Mouse (Mus musculus) adipocyte (in vitro differentiated cells): ENCODE data around the gene Ass1.
A peak's percentile ranks its signal among the peaks of the same experiment; 100 is the strongest.

Experiments used
- DNase-seq: peaks from one replicate; pipeline ENCODE4 v3.0.0-alpha.2; 2016; ENCODE audit warnings: low spot score

Ass1 gene

DNA sequence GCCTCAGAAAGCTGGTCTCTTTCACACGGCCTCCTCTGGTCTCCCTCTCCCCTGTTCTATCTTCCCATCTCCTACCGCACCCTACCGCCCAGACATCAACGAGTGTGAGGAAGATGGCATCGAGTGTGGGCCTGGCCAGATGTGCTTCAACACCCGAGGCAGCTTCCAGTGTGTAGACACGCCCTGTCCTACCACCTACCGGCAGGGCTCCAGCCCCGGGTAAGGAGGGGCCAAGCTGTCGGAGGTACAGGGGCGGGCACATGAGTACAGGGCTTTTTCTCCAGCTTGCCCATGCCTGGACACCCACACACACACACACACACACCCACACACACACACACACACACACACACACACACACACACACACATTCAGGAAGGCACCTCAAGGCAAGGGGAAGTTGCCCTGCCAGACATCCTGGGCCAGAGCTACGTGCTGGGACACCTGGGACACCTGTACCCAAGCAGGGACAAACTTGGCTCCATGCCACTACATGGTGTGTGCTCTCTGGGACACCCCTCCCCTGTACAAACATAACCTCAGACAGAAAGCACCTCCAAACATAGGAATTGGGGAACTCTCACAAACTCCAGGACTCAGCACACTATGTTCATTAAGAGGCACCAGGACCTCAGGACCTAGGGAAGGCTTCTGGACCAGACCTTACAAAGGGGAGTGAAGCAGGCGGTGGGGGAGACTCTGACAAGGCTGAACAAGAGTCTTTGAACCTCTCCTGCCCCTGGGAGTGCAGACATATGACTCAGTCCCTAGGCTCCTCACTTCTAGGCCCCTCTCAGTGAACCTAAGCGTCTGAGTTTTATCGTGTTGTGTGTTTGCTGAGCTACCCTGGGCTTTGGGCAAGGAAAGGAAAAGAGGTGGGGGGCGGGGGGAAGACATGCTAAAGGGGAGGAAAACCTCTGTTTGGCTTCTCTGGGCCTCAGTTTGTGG is 10.7 kb upstream of the Ass1 start:
- DNase-seq = no peak

DNA sequence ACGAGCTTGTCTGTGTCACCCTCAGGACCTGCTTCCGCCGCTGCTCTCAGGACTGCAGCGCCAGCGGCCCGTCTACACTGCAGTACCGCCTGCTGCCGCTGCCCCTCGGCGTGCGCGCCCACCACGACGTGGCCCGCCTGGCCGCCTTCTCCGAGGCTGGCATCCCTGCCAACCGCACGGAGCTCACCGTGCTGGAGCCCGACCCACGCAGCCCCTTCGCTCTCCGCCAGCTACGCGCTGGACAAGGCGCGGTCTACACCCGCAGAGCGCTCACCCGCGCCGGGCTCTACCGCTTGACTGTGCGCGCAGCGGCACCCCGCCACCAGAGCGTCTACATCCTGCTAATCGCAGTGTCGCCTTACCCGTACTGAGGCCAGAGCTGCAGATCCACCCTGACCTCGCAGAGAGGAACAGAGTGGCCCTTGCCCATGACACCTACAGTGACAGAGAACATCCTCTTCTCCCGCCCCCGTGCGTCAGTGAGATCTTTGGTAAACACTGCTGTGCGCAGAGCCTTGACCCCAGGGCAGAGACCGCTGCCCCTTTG is 9.9 kb upstream of the Ass1 start:
- no peak for DNase-seq

DNA sequence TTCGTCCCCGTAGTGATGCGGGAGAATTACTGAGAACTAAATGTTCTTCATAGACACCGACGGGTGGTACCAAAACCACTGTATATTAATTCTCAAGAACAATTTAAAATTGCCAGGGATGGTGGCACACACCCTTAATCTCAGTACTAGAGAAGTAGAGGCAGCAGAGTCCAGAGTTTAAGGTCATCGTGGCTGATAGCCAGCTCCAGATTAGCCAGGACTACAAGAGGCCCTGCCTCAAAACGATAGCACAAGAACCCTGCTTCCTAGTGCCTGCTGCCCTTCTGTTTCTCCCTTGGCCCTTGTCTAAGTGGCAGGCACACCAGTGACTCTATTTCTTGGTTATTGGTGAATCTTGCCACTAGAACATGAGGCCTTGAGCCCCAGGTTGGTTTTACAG is 9.1 kb upstream of the Ass1 start:
- DNase-seq = no peak

GRCm38 (mm10) chr2:31462051-31462450 is 8.0 kb upstream of the Ass1 start:
- no peak for DNase-seq

DNA sequence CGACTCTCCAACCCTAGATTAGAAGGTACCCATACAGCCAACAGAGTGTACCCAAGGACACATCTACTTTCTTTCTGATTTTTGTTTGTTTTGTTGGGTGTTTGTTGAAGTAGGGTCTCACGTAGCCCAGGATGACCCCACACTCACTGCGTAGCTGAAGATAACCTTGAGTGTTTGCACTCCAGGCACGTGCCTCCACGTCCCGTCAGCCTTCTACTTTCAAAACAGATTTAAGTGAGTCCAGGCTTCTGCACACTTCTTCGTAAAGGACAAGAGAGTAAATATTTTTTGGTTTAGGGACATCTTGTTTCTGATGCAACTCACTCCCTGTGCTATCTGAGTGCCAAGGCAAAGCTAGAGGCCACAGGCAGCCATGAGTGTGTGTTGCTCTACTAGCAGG is 6.8 kb upstream of the Ass1 start:
- no peak for DNase-seq

GRCm38 (mm10) chr2:31463696-31464528 is 6.1 kb upstream of the Ass1 start:
- DNase-seq = no peak

DNA sequence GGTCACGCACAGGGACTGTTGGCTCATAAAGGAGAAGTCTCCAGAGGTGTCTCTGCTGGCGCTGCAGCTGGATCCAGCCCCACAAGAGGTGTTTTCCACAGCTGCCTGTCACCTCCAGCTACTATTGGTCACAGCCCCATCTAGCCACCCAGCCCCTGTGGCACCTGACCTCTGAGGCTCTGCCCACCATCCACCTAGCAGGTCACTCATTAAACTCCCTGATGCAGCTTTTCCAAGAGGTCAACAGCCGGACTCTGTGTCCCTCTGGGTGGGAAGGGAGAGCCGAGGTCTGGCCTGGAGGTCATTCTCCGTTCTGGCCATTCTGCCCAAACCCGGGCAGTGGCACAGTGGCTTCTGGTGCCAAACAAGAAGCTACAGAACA is 5.5 kb upstream of the Ass1 start:
- no peak for DNase-seq

- DNase-seq = no peak
These were observed 2.5 kb upstream of the Ass1 start for GRCm38 (mm10) chr2:31467457-31467856.

DNA sequence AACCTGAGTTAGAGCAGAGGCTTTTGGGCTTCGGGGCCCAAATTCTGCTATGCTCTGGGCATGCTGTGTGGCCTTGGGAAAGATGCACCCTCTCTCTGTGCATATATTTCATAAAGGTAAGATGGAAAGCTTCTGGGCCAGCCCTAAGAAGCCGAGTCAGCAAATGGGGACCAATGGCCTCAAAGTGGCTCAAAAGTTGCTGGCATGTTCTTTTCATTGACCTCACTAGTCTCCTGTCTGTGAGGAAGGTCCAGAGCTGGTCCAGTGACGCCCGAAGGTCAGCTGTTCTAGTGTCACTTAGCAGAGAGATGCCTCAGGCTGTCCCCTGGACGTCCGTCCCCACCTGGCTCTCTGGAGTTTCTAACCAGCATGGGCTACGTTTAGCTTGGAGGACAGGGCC is 1.1 kb upstream of the Ass1 start:
- DNase-seq = no peak

GRCm38 (mm10) chr2:31469480-31469879 is 527 bp upstream of the Ass1 start:
- no peak for DNase-seq

DNA sequence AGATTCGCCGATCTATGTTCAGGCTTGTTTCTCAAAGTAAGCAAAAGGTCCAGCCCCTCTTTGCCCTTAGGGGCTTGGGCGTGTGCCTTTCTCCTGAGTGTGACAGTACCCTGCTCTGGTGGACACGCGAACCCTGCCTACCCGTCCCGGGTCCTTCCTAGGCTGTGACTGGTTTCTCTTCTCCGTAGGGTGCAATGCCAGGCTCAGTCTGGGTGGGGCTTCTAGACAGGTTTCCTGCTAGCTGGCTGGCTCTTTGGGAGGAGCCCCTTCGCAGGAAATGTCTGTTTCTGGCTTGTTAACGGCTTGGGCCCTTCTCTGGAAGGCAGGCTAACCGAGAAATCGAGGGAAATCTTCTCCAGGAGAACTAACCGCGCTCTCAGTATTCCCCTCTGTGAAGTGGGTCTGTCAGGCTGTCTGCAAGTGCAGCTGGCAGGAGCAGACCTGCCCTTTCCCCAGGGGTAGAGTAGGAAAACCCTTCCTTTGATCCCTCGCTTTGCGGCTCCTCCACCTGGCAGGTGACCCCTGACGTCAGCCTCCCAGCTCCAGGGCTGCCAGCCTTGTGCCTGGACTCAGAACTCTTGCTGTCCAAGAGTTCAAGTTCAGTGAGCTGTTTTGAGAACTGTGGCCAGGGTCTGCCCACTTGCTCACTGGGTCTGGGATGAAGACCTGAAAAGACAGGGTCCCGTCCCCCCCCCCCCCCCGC is 827 bp downstream of the Ass1 start:
- DNase-seq = no peak

DNA sequence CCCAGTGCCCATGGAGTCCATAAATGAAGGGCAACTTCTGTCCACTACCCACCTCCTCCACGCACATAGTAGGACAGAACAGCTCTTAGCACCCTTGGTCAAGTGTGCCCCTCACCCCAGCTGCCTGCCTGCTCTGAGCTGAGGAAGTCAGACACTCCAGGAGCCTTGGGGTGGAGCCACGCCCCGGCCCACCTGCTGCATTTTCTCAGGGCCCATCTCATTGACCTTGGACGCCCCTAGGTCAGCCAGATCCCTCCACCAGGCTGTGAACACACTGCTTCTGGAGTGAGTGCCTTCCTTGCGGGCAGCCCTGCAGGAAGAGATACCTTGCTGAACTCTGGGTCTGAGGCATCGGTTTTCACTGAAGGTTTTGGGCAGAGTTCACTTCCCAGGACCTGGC is 1.6 kb downstream of the Ass1 start:
- DNase-seq = no peak

DNA sequence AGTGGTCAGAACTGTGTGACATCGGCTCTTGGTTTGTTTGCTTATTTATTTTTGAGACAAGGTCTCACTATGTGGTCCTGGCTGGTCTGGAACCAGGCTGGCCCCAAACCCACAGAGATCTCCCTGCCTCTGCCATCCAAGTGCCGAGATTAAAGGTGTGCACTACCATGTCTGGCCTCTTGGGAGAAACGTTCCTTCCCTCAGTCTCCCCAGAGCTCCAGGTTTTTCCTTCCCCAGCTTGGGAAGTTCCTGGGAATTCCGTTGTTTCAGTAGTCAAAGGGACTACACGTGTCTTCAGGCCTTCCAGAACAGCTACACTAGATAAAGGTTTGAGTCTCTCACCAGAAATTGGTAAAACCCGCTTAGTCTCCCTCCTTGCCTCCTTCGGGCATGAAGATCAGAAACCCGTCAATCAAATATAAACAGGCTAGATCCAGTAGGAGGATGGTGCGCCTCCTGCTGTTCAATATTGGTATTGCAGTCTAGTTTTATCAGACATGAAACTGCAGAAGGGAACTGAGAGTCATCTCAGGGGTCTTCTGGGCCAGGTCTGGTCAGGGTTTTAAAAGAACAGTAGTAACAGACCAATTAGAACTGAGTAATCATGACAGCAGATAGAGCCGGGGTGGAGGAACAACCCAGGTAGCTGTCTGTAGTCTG is 2.5 kb downstream of the Ass1 start:
- peak; percentile 79 for DNase-seq

DNA sequence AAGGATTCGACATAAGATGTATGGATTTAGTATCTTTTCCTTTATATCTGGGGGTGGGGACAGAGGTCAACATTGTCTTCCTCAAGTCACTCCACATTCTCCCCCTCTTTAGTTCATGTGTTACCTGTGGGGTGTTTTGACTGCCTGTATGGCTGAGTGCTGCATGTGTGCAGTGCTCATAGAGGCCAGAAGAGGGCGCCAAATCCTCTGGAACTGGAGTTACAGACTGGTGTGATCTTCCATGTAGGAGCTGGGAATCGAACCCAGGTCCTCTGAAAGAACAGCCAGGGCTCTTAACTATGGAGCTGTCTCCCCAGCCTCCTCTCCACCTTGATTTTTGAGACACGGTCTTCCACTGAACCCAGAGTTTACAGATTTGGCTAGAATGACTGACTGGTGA is 3.9 kb downstream of the Ass1 start:
- no peak for DNase-seq

- no peak for DNase-seq
These were observed 4.7 kb downstream of the Ass1 start for GRCm38 (mm10) chr2:31474686-31475085.

- no peak for DNase-seq
These were observed 6.3 kb downstream of the Ass1 start for GRCm38 (mm10) chr2:31476107-31476820.

- DNase-seq = no peak
These were observed 7.5 kb downstream of the Ass1 start for GRCm38 (mm10) chr2:31477234-31478161.

- peak; percentile 96 for DNase-seq
These were observed 13.0 kb downstream of the Ass1 start for GRCm38 (mm10) chr2:31482914-31483575.

- DNase-seq = peak; percentile 69
These were observed 14.2 kb downstream of the Ass1 start for GRCm38 (mm10) chr2:31484187-31484586.
